Mouse (Mus musculus): ENCODE data around the gene Dok7.

Gene Dok7

GRCm38 (mm10) chr5:35057582-35057981, 1.0 kb downstream of the Dok7 start:
- DNase-seq (ENCODE audit: low spot score in 2 of 2), result no peak

- DNase-seq (ENCODE audit: low spot score in 2 of 2), result no peak
Observed at GRCm38 (mm10) chr5:35058216-35058615, 1.6 kb downstream of the Dok7 start.

GRCm38 (mm10) chr5:35060098-35060497, 3.5 kb downstream of the Dok7 start:
- no peak for DNase-seq (ENCODE audit: low spot score in 2 of 2)

- no peak for DNase-seq (ENCODE audit: low spot score in 2 of 2)
Observed at GRCm38 (mm10) chr5:35069841-35070240, 13.3 kb downstream of the Dok7 start.

GRCm38 (mm10) chr5:35070314-35070713, 13.7 kb downstream of the Dok7 start:
- no peak for DNase-seq (ENCODE audit: low spot score in 2 of 2)

- no peak for DNase-seq (ENCODE audit: low spot score in 2 of 2)
Observed at GRCm38 (mm10) chr5:35070953-35071352, 14.4 kb downstream of the Dok7 start.

GRCm38 (mm10) chr5:35071855-35072254, 15.3 kb downstream of the Dok7 start:
- DNase-seq (ENCODE audit: low spot score in 2 of 2), result no peak

- DNase-seq (ENCODE audit: low spot score in 2 of 2), result no peak
Observed at GRCm38 (mm10) chr5:35073235-35073634, 16.7 kb downstream of the Dok7 start.

GRCm38 (mm10) chr5:35073992-35074391, 17.4 kb downstream of the Dok7 start:
- no peak for DNase-seq (ENCODE audit: low spot score in 2 of 2)

GRCm38 (mm10) chr5:35076369-35076768, 19.8 kb downstream of the Dok7 start:
- DNase-seq (ENCODE audit: low spot score in 2 of 2), result no peak

GRCm38 (mm10) chr5:35079101-35079500, 22.5 kb downstream of the Dok7 start:
- DNase-seq (ENCODE audit: low spot score in 2 of 2), result no peak

GRCm38 (mm10) chr5:35084913-35085312, 28.3 kb downstream of the Dok7 start:
- no peak for DNase-seq (ENCODE audit: low spot score in 2 of 2)

GRCm38 (mm10) chr5:35088785-35089613, 32.4 kb downstream of the Dok7 start:
- peak; percentile 51 to 60 for DNase-seq (ENCODE audit: low spot score in 2 of 2)

- no peak for DNase-seq (ENCODE audit: low spot score in 2 of 2)
Observed at GRCm38 (mm10) chr5:35089614-35089963, 33.0 kb downstream of the Dok7 start.

- DNase-seq (ENCODE audit: low spot score in 2 of 2), result no peak
Observed at GRCm38 (mm10) chr5:35091636-35092035, 35.1 kb downstream of the Dok7 start.

- DNase-seq (ENCODE audit: low spot score in 2 of 2), result no peak
Observed at GRCm38 (mm10) chr5:35103086-35103485, 46.5 kb downstream of the Dok7 start.

GRCm38 (mm10) chr5:35103528-35103927, 47.0 kb downstream of the Dok7 start:
- DNase-seq (ENCODE audit: low spot score in 2 of 2), result no peak

- DNase-seq (ENCODE audit: low spot score in 2 of 2), result no peak
Observed at GRCm38 (mm10) chr5:35104183-35104959, 47.8 kb downstream of the Dok7 start.

GRCm38 (mm10) chr5:35104960-35105921, 48.7 kb downstream of the Dok7 start, which contains the start of gene Lrpap1:
Lrpap1 (minus strand) TSS chr5:35105766.
- peak; percentile 81 to 85 for DNase-seq (ENCODE audit: low spot score in 2 of 2)

GRCm38 (mm10) chr5:35105922-35106298, 49.3 kb downstream of the Dok7 start:
- no peak for DNase-seq (ENCODE audit: low spot score in 2 of 2)

- no peak for DNase-seq (ENCODE audit: low spot score in 2 of 2)
Observed at GRCm38 (mm10) chr5:35112444-35112843, 55.9 kb downstream of the Dok7 start.

GRCm38 (mm10) chr5:35116002-35116401, 59.4 kb downstream of the Dok7 start:
- no peak for DNase-seq (ENCODE audit: low spot score in 2 of 2)
